Mouse (Mus musculus): ENCODE data around the gene Fmo5. TPM values are rescaled to one million over a fixed set of nuclear protein-coding genes. Genes with fewer than 3 reads are reported as not detected.

The Fmo5 gene
- polyA plus RNA-seq, 1 experiment, result 1.3 TPM

- Histone ChIP-seq H3K9me3 (replicated peaks; ENCODE audit: control insufficient read depth, insufficient read depth, low read length, poor library complexity, severe bottlenecking) (no peaks in the 10 kb centered on the region), H3K36me3 (ENCODE audit: control insufficient read depth, insufficient read depth, low read length, poor library complexity, severe bottlenecking) (peaks cover 3% of the 10 kb centered on the region), H3K4me1 (ENCODE audit: control insufficient read depth, insufficient read depth, low read length) (no peaks in the 10 kb centered on the region), H3K27ac (ENCODE audit: insufficient read depth, low read length) (no peak overlapping the region), H3K4me3 (ENCODE audit: low read depth, low read length) (no peak overlapping the region), H3K27me3 (ENCODE audit: control insufficient read depth, insufficient read depth, low read length, poor library complexity, severe bottlenecking) (no peaks in the 10 kb centered on the region), H3K9ac (ENCODE audit: low read depth, poor library complexity, severe bottlenecking) (no peak overlapping the region)
- no peak for TF ChIP-seq CTCF (IDR thresholded peaks at IDR 0.05; ENCODE audit: low read depth, low read length)
- no peak for TF ChIP-seq POLR2A (IDR thresholded peaks at IDR 0.05; ENCODE audit: insufficient read depth, low read length)
- no peak for TF ChIP-seq EP300 (IDR thresholded peaks at IDR 0.05; ENCODE audit: insufficient read depth, low read depth, low read length)
These were observed 33.5 kb upstream of the Fmo5 start for GRCm38 (mm10) chr3:97595066-97595465.

- no peaks in the 10 kb centered on the region for H3K4me1 ChIP-seq (ENCODE audit: control insufficient read depth, insufficient read depth, low read length)
- no peaks in the 10 kb centered on the region for H3K9me3 ChIP-seq (replicated peaks; ENCODE audit: control insufficient read depth, insufficient read depth, low read length, poor library complexity, severe bottlenecking)
- H3K27ac ChIP-seq (ENCODE audit: insufficient read depth, low read length), result no peak overlapping the region
- H3K9ac ChIP-seq (ENCODE audit: low read depth, poor library complexity, severe bottlenecking), result no peak overlapping the region
- no peak overlapping the region for H3K4me3 ChIP-seq (ENCODE audit: low read depth, low read length)
- TF ChIP-seq CTCF (IDR thresholded peaks at IDR 0.05; ENCODE audit: low read depth, low read length) (no peak), EP300 (IDR thresholded peaks at IDR 0.05; ENCODE audit: insufficient read depth, low read depth, low read length) (no peak), POLR2A (IDR thresholded peaks at IDR 0.05; ENCODE audit: insufficient read depth, low read length) (no peak)
- no peaks in the 10 kb centered on the region for H3K27me3 ChIP-seq (ENCODE audit: control insufficient read depth, insufficient read depth, low read length, poor library complexity, severe bottlenecking)
- peaks cover 5% of the 10 kb centered on the region for H3K36me3 ChIP-seq (ENCODE audit: control insufficient read depth, insufficient read depth, low read length, poor library complexity, severe bottlenecking)
These were observed 31.8 kb upstream of the Fmo5 start for GRCm38 (mm10) chr3:97596796-97597195.

GRCm38 (mm10) chr3:97600050-97600832 is 28.4 kb upstream of the Fmo5 start:
- Histone ChIP-seq H3K9me3 (replicated peaks; ENCODE audit: control insufficient read depth, insufficient read depth, low read length, poor library complexity, severe bottlenecking) (no peaks in the 10 kb centered on the region), H3K27me3 (ENCODE audit: control insufficient read depth, insufficient read depth, low read length, poor library complexity, severe bottlenecking) (no peaks in the 10 kb centered on the region), H3K9ac (ENCODE audit: low read depth, poor library complexity, severe bottlenecking) (no peak overlapping the region), H3K27ac (ENCODE audit: insufficient read depth, low read length) (no peak overlapping the region), H3K36me3 (ENCODE audit: control insufficient read depth, insufficient read depth, low read length, poor library complexity, severe bottlenecking) (peaks cover 12% of the 10 kb centered on the region), H3K4me3 (ENCODE audit: low read depth, low read length) (no peak overlapping the region), H3K4me1 (ENCODE audit: control insufficient read depth, insufficient read depth, low read length) (no peaks in the 10 kb centered on the region)
- TF ChIP-seq CTCF (IDR thresholded peaks at IDR 0.05; ENCODE audit: low read depth, low read length) (no peak), EP300 (IDR thresholded peaks at IDR 0.05; ENCODE audit: insufficient read depth, low read depth, low read length) (no peak), POLR2A (IDR thresholded peaks at IDR 0.05; ENCODE audit: insufficient read depth, low read length) (no peak)

GRCm38 (mm10) chr3:97609201-97609844 is 19.3 kb upstream of the Fmo5 start:
- Histone ChIP-seq H3K4me3 (ENCODE audit: low read depth, low read length) (peak overlapping the region; percentile 92), H3K4me1 (ENCODE audit: control insufficient read depth, insufficient read depth, low read length) (no peaks in the 10 kb centered on the region), H3K27ac (ENCODE audit: insufficient read depth, low read length) (peak overlapping the region; percentile 32), H3K9me3 (replicated peaks; ENCODE audit: control insufficient read depth, insufficient read depth, low read length, poor library complexity, severe bottlenecking) (no peaks in the 10 kb centered on the region), H3K9ac (ENCODE audit: low read depth, poor library complexity, severe bottlenecking) (peak overlapping the region; percentile 76), H3K36me3 (ENCODE audit: control insufficient read depth, insufficient read depth, low read length, poor library complexity, severe bottlenecking) (no peaks in the 10 kb centered on the region), H3K27me3 (ENCODE audit: control insufficient read depth, insufficient read depth, low read length, poor library complexity, severe bottlenecking) (no peaks in the 10 kb centered on the region)
- TF ChIP-seq POLR2A (IDR thresholded peaks at IDR 0.05; ENCODE audit: insufficient read depth, low read length) (no peak), CTCF (IDR thresholded peaks at IDR 0.05; ENCODE audit: low read depth, low read length) (peak; percentile 65), EP300 (IDR thresholded peaks at IDR 0.05; ENCODE audit: insufficient read depth, low read depth, low read length) (no peak)

- Histone ChIP-seq H3K9ac (ENCODE audit: low read depth, poor library complexity, severe bottlenecking) (peak within 1 kb of the TSS; percentile 76), H3K9me3 (replicated peaks; ENCODE audit: control insufficient read depth, insufficient read depth, low read length, poor library complexity, severe bottlenecking) (no peaks in the 10 kb centered on the region), H3K4me3 (ENCODE audit: low read depth, low read length) (peak within 1 kb of the TSS; percentile 92), H3K4me1 (ENCODE audit: control insufficient read depth, insufficient read depth, low read length) (no peaks in the 10 kb centered on the region), H3K27me3 (ENCODE audit: control insufficient read depth, insufficient read depth, low read length, poor library complexity, severe bottlenecking) (no peaks in the 10 kb centered on the region), H3K27ac (ENCODE audit: insufficient read depth, low read length) (peak within 1 kb of the TSS; percentile 32), H3K36me3 (ENCODE audit: control insufficient read depth, insufficient read depth, low read length, poor library complexity, severe bottlenecking) (no peaks in the 10 kb centered on the region)
- no peak for TF ChIP-seq EP300 (IDR thresholded peaks at IDR 0.05; ENCODE audit: insufficient read depth, low read depth, low read length)
- peak; percentile 86 for TF ChIP-seq CTCF (IDR thresholded peaks at IDR 0.05; ENCODE audit: low read depth, low read length)
- peak; percentile 44 for TF ChIP-seq POLR2A (IDR thresholded peaks at IDR 0.05; ENCODE audit: insufficient read depth, low read length)
These were observed 18.7 kb upstream of the Fmo5 start, which contains the start of gene Chd1l for GRCm38 (mm10) chr3:97609845-97610410. Gene Chd1l, minus strand, starts transcription at chr3:97610203.
